ENCODE assay signal across 9 mouse cellular contexts in genomic region chr5:35454187-35454800, GRCm38 (mm10).
DNase-seq lines count a peak whose midpoint lies in the region; TF ChIP-seq lines count a peak whose summit lies in the region.
"Had no signal": no experiment of that assay in that cellular context is flagged by ENCODE, and none has a peak within 500 bp of the region (broad histone marks: within the 10 kb centered on the region; RNA-seq: fewer than 3 reads in every experiment).

No protein-coding gene starts in this region.

- TF ChIP-seq CTCF in heart, adult 2 months (IDR thresholded peaks at IDR 0.05): no peak

- peak overlapping the region; percentile 42 for H3K27ac ChIP-seq in limb, embryonic 10.5 days
- no peak overlapping the region for H3K27ac ChIP-seq in heart, adult 2 months

- DNase-seq in cerebellum, postnatal 10 days: peak; percentile 47 to 52
- DNase-seq in cerebellum, postnatal 25 days: no peak
- DNase-seq in frontal cortex, postnatal 36 days (ENCODE audit: low spot score in 2 of 2): peak; percentile 15 to 34
- peak; percentile 47 for DNase-seq in limb, embryonic 10.5 days (ENCODE audit: low spot score)
- DNase-seq in retina, postnatal 1 day: peak; percentile 96
- DNase-seq in thymus, adult 18-20 months: no peak
- no peak for DNase-seq in urinary bladder, adult 18-20 months (ENCODE audit: low spot score in 2 of 2)
- DNase-seq in heart, adult 2 months: no peak

- no peak for TF ChIP-seq POLR2A in heart, adult 2 months (IDR thresholded peaks at IDR 0.05; ENCODE audit: insufficient read depth, low read depth, low read length)

- no peak overlapping the region for H3K9ac ChIP-seq in heart, adult 2 months (ENCODE audit: low read depth, low read length)

- H3K27me3 ChIP-seq in limb, embryonic 10.5 days (ENCODE audit: low read depth, poor library complexity, severe bottlenecking): peaks cover 86% of the 10 kb centered on the region
- H3K27me3 ChIP-seq in heart, adult 2 months (ENCODE audit: control insufficient read depth, insufficient read depth, low read length): no peaks in the 10 kb centered on the region

- intact Hi-C loops in heart, adult 2 months (cut with DNase I): no loop called here

- peaks cover 59% of the 10 kb centered on the region for H3K4me1 ChIP-seq in limb, embryonic 10.5 days
- H3K4me1 ChIP-seq in heart, adult 2 months (ENCODE audit: control insufficient read depth, insufficient read depth, low read length): no peaks in the 10 kb centered on the region

- H3K9me3 ChIP-seq in limb, embryonic 10.5 days (replicated peaks): no peaks in the 10 kb centered on the region

- 18% methylated on average over 17 of the region's 17 CpGs for WGBS in limb, embryonic 10.5 days
- 68% methylated on average over 17 of the region's 17 CpGs for WGBS in heart, adult 2 months

- no peaks in the 10 kb centered on the region for H3K36me3 ChIP-seq in limb, embryonic 10.5 days
- no peaks in the 10 kb centered on the region for H3K36me3 ChIP-seq in heart, adult 2 months (ENCODE audit: control insufficient read depth, insufficient read depth, low read length)

- no peaks in the 10 kb centered on the region for H3K79me2 ChIP-seq in heart, adult 2 months (replicated peaks; ENCODE audit: control insufficient read depth, insufficient read depth, low read length)

- H3K4me3 ChIP-seq in limb, embryonic 10.5 days: peak overlapping the region; percentile 27; the same call in 1 of the 2 replicates
- no peak overlapping the region for H3K4me3 ChIP-seq in heart, adult 2 months
- H3K4me3 ChIP-seq: myocyte had no signal

- no peak for TF ChIP-seq EP300 in heart, adult 2 months (IDR thresholded peaks at IDR 0.05; ENCODE audit: insufficient read depth, low read depth, low read length)

Comparison
In these comparisons a context has a peak if more than half of its experiments do, and no peak if none do; other contexts are left out.
1. DNase-seq: peak in cerebellum, postnatal 10 days (2 of 2), frontal cortex, postnatal 36 days (2 of 2), limb, embryonic 10.5 days (single experiment) and retina, postnatal 1 day (single experiment); none in cerebellum, postnatal 25 days (0 of 2), thymus, adult 18-20 months (0 of 2), urinary bladder, adult 18-20 months (0 of 2) and heart, adult 2 months (0 of 2).